Mouse (Mus musculus) spleen, adult 12 weeks (tissue): Measurements from ENCODE around the gene Nfia.

Experiments used
- DNase-seq: peaks from one replicate; pipeline ENCODE4 v3.0.0; 2022; ENCODE audit warnings: low spot score

Gene Nfia

GRCm38 (mm10) chr4:97783073-97783879 is 10.7 kb downstream of the Nfia start:
- DNase-seq: no peak

GRCm38 (mm10) chr4:97784236-97784635 is 11.7 kb downstream of the Nfia start:
- DNase-seq: no peak

GRCm38 (mm10) chr4:97785547-97786271 is 13.2 kb downstream of the Nfia start:
- no peak for DNase-seq

- no peak for DNase-seq
These were observed 14.0 kb downstream of the Nfia start for GRCm38 (mm10) chr4:97786571-97786970.

GRCm38 (mm10) chr4:97787515-97787914 is 15.0 kb downstream of the Nfia start:
- DNase-seq: no peak

- no peak for DNase-seq
These were observed 16.0 kb downstream of the Nfia start for GRCm38 (mm10) chr4:97788537-97788936.

- no peak for DNase-seq
These were observed 21.4 kb downstream of the Nfia start for GRCm38 (mm10) chr4:97793931-97794330.

GRCm38 (mm10) chr4:97794865-97795264 is 22.3 kb downstream of the Nfia start:
- DNase-seq: no peak

- no peak for DNase-seq
These were observed 23.4 kb downstream of the Nfia start for GRCm38 (mm10) chr4:97795957-97796356.

GRCm38 (mm10) chr4:97796505-97796904 is 24.0 kb downstream of the Nfia start:
- no peak for DNase-seq

GRCm38 (mm10) chr4:97803791-97804190 is 31.3 kb downstream of the Nfia start:
- DNase-seq: no peak

GRCm38 (mm10) chr4:97804638-97805037 is 32.1 kb downstream of the Nfia start:
- no peak for DNase-seq

- no peak for DNase-seq
These were observed 32.7 kb downstream of the Nfia start for GRCm38 (mm10) chr4:97805255-97805654.

- DNase-seq: no peak
These were observed 33.6 kb downstream of the Nfia start for GRCm38 (mm10) chr4:97805896-97806808.

- DNase-seq: no peak
These were observed 34.4 kb downstream of the Nfia start for GRCm38 (mm10) chr4:97806924-97807323.

- DNase-seq: no peak
These were observed 36.4 kb downstream of the Nfia start for GRCm38 (mm10) chr4:97808885-97809284.

GRCm38 (mm10) chr4:97809582-97810295 is 37.2 kb downstream of the Nfia start:
- no peak for DNase-seq

- DNase-seq: no peak
These were observed 37.9 kb downstream of the Nfia start for GRCm38 (mm10) chr4:97810348-97810939.

- no peak for DNase-seq
These were observed 40.5 kb downstream of the Nfia start for GRCm38 (mm10) chr4:97813035-97813434.

GRCm38 (mm10) chr4:97813996-97814395 is 41.5 kb downstream of the Nfia start:
- DNase-seq: no peak

GRCm38 (mm10) chr4:97814515-97814914 is 42.0 kb downstream of the Nfia start:
- no peak for DNase-seq
